ENCODE assay signal across 15 mouse cellular contexts in genomic region chr6:64251041-64251440, GRCm38 (mm10).
A peak's percentile ranks its signal among the peaks of the same experiment; 100 is the strongest.
DNase-seq lines count a peak whose midpoint lies in the region; ATAC-seq lines count a peak whose summit lies in the region.
"Had no signal": no experiment of that assay in that cellular context is flagged by ENCODE, and none has a peak within 500 bp of the region (broad histone marks: within the 10 kb centered on the region; RNA-seq: fewer than 3 reads in every experiment).

No protein-coding gene starts in this region.

- ATAC-seq in cerebellum, adult (ENCODE audit: insufficient number of reproducible peaks, low FRiP score, low TSS enrichment): peak; percentile 40; the same call in 1 of the 2 replicates
- ATAC-seq: CD4-positive, CD25-positive, alpha-beta regulatory T cell, adult 4 months; intestine, embryonic 16.5 days had no signal

- no peak for DNase-seq in cerebellum, postnatal 4 days (ENCODE audit: low spot score in 2 of 2)
- peak; percentile 21 for DNase-seq in brain, adult 2 months (ENCODE audit: low read depth, low spot score)
- DNase-seq in cerebellum, adult 8-10 months: peak; percentile 8
- peak; percentile 38 to 57 for DNase-seq in cerebellum, postnatal 14 days
- DNase-seq in kidney, adult 18-20 months: no peak
- no peak for DNase-seq in thymus, postnatal 10 days (ENCODE audit: low spot score in 2 of 2)
- DNase-seq: adrenal gland, adult 8-10 months; adrenal gland, postnatal 36 days; B cell, adult 2 months; gastrocnemius, postnatal 36 days; heart, adult 11 months; heart, postnatal 36 days had no signal

Comparison
In these comparisons a context has a peak if more than half of its experiments do, and no peak if none do; other contexts are left out.
1. DNase-seq: peak in brain, adult 2 months (single experiment), cerebellum, adult 8-10 months (single experiment) and cerebellum, postnatal 14 days (2 of 2); none in cerebellum, postnatal 4 days (0 of 2), kidney, adult 18-20 months (single experiment) and thymus, postnatal 10 days (0 of 2).